Mouse (Mus musculus) left cerebral cortex, postnatal 36 days (tissue): ENCODE measurements at regions not wholly inside any gene's neighbourhood (a gene's known extent, or its start where the extent isn't known, plus 50 kb on each side); places are given as distances from the start of the nearest gene placed in this dataset.

Experiments
- DNase-seq, 2 experiments: peaks; one replicate each; pipeline ENCODE4 v3.0.0; 2021 to 2022; ENCODE audit warnings: low spot score in 2 of 2, mixed read lengths in 1 of 2
- intact Hi-C: fragments of 180-260 bp; cut with DNase I; formaldehyde crosslinking; loops from one replicate; pipeline ENCODE4 v1.15.1; 2025

- DNase-seq, result no peak
Measured at GRCm38 (mm10) chr2:114812903-114813290, 158.1 kb upstream of the Dph6 start.

GRCm38 (mm10) chr2:114822657-114823056, 167.9 kb upstream of the Dph6 start:
- intact Hi-C loops, result no loop called here

More at GRCm38 (mm10) chr2:114812903-114813290, 158.1 kb upstream of the Dph6 start:
- intact Hi-C loops, result no loop called here

GRCm38 (mm10) chr2:114828192-114828591, 173.4 kb upstream of the Dph6 start:
- DNase-seq, result no peak
- intact Hi-C loops, result no loop called here

More at GRCm38 (mm10) chr2:114822657-114823056, 167.9 kb upstream of the Dph6 start:
- no peak for DNase-seq

GRCm38 (mm10) chr2:114835694-114836093, 180.9 kb upstream of the Dph6 start:
- intact Hi-C loops, result no loop called here
- no peak for DNase-seq

GRCm38 (mm10) chr2:114843696-114844388, 189.1 kb upstream of the Dph6 start:
- no peak for DNase-seq
- intact Hi-C loops, result no loop called here

- no peak for DNase-seq
- intact Hi-C loops, result no loop called here
Measured at GRCm38 (mm10) chr2:114844389-114844771, 189.6 kb upstream of the Dph6 start.

- DNase-seq, result no peak
- intact Hi-C loops, result no loop called here
Measured at GRCm38 (mm10) chr2:114848439-114848838, 193.7 kb upstream of the Dph6 start.

GRCm38 (mm10) chr2:114848914-114849313, 194.2 kb upstream of the Dph6 start:
- intact Hi-C loops, result no loop called here
- DNase-seq, result no peak

GRCm38 (mm10) chr2:114853715-114854530, 199.2 kb upstream of the Dph6 start:
- intact Hi-C loops, result loop anchor here (10.0 kb wide), 6 partner anchors 391 to 1971 kb away; partner anchors contain the start of gene Meis2
- DNase-seq, result peak; percentile 71 to 72

GRCm38 (mm10) chr2:114872272-114872671, 217.5 kb upstream of the Dph6 start:
- no peak for DNase-seq
- intact Hi-C loops, result no loop called here

GRCm38 (mm10) chr2:114873090-114873489, 218.3 kb upstream of the Dph6 start:
- no peak for DNase-seq
- intact Hi-C loops, result no loop called here

GRCm38 (mm10) chr2:114879084-114879483, 224.3 kb upstream of the Dph6 start:
- DNase-seq, result no peak
- intact Hi-C loops, result no loop called here

GRCm38 (mm10) chr2:114879784-114880183, 225.0 kb upstream of the Dph6 start:
- no peak for DNase-seq
- intact Hi-C loops, result no loop called here

GRCm38 (mm10) chr2:114885734-114886260, 231.0 kb upstream of the Dph6 start:
- intact Hi-C loops, result no loop called here
- no peak for DNase-seq

- DNase-seq, result no peak
- intact Hi-C loops, result no loop called here
Measured at GRCm38 (mm10) chr2:114898812-114899211, 244.0 kb upstream of the Dph6 start.

GRCm38 (mm10) chr2:114911845-114912500, 257.2 kb upstream of the Dph6 start:
- DNase-seq, result no peak
- intact Hi-C loops, result no loop called here

GRCm38 (mm10) chr2:114915025-114915690, 260.4 kb upstream of the Dph6 start:
- intact Hi-C loops, result no loop called here
- no peak for DNase-seq

GRCm38 (mm10) chr2:114918420-114919332, 263.9 kb upstream of the Dph6 start:
- intact Hi-C loops, result no loop called here
- peak; percentile 5 to 21 for DNase-seq

- intact Hi-C loops, result no loop called here
- DNase-seq, result no peak
Measured at GRCm38 (mm10) chr2:114923911-114924310, 269.1 kb upstream of the Dph6 start.
